Mouse (Mus musculus) embryo, embryonic 9.5 days (tissue): ENCODE data around the gene Nnmt.

ENCODE experiments used
- DNase-seq: peaks from one replicate; pipeline ENCODE4 v3.0.0-alpha.2; 2017; ENCODE audit errors: extremely low spot score

The Nnmt gene

DNA sequence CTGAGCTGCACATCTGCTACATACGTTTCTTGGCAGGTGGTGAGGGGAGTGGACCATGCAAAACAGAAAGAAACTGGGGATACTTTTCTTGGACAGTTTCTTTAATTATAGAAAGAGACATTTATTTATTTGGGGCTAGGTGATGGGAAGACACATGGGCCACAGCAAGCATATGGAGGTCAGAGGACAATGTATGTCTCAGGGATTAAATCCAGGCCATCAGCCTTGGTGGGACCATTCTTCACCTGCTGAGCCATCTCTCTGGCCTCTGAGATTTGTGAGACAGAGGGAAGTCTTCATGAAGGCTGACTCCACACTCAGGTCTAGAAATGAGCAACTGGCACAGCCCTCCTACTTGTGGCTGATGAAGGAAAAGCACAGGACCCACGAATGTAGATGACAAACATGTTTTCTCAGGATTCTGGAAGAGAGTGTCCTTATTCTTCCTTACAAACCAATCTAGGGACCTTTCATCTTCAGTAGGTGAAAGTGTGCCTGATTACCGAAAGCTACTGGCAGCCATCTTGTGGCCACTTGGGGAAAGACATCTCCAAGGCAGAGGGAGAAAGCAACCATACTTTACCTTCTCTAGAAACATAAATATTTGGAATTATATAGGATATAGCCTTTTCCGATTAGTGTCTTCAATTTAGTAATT lies 45.3 kb downstream of the Nnmt start:
- peak; percentile 26 for DNase-seq

DNA sequence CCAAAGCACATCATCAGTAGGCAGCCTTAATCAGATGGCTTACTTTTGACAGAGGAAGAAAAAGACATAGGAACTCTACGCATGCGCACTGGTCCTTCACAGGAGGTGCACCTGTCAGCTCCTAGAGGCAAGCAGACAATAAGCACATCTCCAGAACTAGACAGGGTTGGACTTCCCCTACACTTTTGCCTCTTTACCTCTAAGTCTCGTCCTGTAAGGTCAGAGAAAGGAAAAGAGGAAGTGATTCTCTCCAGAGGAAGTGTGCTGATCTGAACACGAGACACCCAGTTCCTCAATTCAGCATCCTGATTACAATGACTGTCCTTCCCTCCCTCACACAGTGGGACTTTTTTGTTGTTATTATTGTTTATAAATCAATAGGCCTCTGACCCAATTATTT lies 46.3 kb downstream of the Nnmt start:
- DNase-seq, result no peak

DNA sequence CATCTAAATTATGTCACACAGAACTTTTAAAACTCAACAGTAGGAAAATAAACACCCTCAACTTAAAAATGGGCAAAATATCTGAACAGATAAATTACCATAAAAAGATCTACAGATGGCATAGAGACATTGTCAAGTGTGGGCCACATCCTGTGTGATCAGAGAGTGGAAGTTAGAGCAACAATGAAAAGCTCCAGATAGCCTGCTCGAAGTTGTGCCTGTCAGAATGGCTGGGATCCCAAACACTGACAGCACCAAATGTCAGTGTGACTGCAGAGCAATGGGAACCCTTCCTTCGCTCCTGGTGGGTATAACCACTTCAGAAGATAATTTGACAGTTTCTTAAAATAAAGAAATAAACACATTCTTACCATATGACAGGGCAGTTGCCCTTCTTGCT lies 55.9 kb downstream of the Nnmt start:
- DNase-seq, result no peak

DNA sequence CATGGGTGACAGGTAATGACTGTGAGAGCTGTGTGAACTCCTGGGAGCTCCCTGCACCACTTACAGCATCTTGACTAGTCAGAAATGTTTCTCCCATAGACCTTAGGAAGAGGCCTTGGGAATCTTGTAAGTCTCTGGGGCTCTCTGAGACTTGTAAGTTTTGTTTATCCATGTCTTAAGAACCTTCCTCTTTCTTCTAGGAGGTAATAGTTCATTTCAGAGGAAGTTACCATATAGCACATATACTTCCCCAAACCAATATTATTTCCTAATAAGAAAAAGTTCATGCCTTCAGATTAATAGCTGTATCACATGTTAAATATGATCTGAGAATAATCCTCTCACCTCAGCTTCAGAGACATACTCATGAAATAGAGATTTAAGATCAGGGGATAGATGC lies 57.7 kb downstream of the Nnmt start:
- no peak for DNase-seq
